Mouse (Mus musculus) CD4-positive naive resting alpha-beta T cell, adult 57 days (primary cell): ENCODE data around the gene Cntn4. TPM values are rescaled to one million over a fixed set of nuclear protein-coding genes. Genes with fewer than 3 reads are reported as not detected.

Experiments
- total RNA-seq: library from RNA; stranded (reverse); gene quantifications from one replicate; pipeline ENCODE4 v1.2.4, GENCODE M21; 2023

The Cntn4 gene
- not detected for total RNA-seq

GRCm38 (mm10) chr6:105677149-105678031 lies at the start of gene Cntn4:
Cntn4 (plus strand) TSS chr6:105677660.

